Mouse (Mus musculus) cerebellum, adult 2 months (tissue): ENCODE measurements around the gene Selenoh.

Experiments
- CTCF ChIP-seq: fragments of 200-500 bp; IDR thresholded peaks from 2 replicates; pipeline ENCODE4 v1.5.1; 2011; ENCODE audit warnings: low read depth, mild to moderate bottlenecking, control low read depth, low read length, moderate library complexity, borderline replicate concordance; ENCODE audit not compliant: insufficient read depth
- POLR2A ChIP-seq: fragments of 200-500 bp; IDR thresholded peaks from 2 replicates; pipeline ENCODE4 v1.6.1; 2011; ENCODE audit warnings: low read length, control low read depth, borderline replicate concordance; ENCODE audit not compliant: insufficient read depth

GRCm38 (mm10) chr2:84635611-84636010 is 35.0 kb downstream of the Selenoh start:
- no peak for TF ChIP-seq CTCF
- no peak for TF ChIP-seq POLR2A
